Mouse (Mus musculus): ENCODE data around the gene Slc6a18. TPM values are rescaled to one million over a fixed set of nuclear protein-coding genes. Genes with fewer than 3 reads are reported as not detected.

The Slc6a18 gene
- polyA plus RNA-seq, 1 experiment: not detected

GRCm38 (mm10) chr13:73618406-73618805 is 59.4 kb downstream of the Slc6a18 start:
- Histone ChIP-seq H3K9me3 (no peaks in the 10 kb centered on the region), H3K4me1 (peaks cover 45% of the 10 kb centered on the region), H3K36me3 (replicated peaks; ENCODE audit: low read length) (peaks cover 95% of the 10 kb centered on the region), H3K4me3 (replicated peaks) (peak overlapping the region; percentile 55), H3K27me3 (replicated peaks) (no peaks in the 10 kb centered on the region)
- TF ChIP-seq GATA1 (IDR thresholded peaks at IDR 0.05; ENCODE audit: borderline replicate concordance, low read length) (no peak), FLI1 (IDR thresholded peaks at IDR 0.05; ENCODE audit: low read length) (no peak)

Other genes starting within 250 kb of the Slc6a18 start
- 1.8 and 3.8 TPM in 2 replicates for gene Lpcat1, start 210.8 kb downstream of the Slc6a18 start, polyA plus RNA-seq (2012; ENCODE audit: insufficient read depth, low replicate concordance)
- gene Slc6a3, start 141.3 kb downstream of the Slc6a18 start, polyA plus RNA-seq (2012; ENCODE audit: insufficient read depth, low replicate concordance): 0.48 and 0.96 TPM in 2 replicates
- gene Clptm1l, start 74.0 kb downstream of the Slc6a18 start, polyA plus RNA-seq (2012; ENCODE audit: insufficient read depth, low replicate concordance): 17.7 and 24.9 TPM in 2 replicates
- not detected in 2 replicates for gene Tert, start 51.1 kb downstream of the Slc6a18 start, polyA plus RNA-seq (2012; ENCODE audit: insufficient read depth, low replicate concordance)
- not detected in 2 replicates for gene Slc6a19, start 26.8 kb upstream of the Slc6a18 start, polyA plus RNA-seq (2012; ENCODE audit: insufficient read depth, low replicate concordance)
- 0.75 and 2.8 TPM in 2 replicates for gene Slc12a7, start 55.1 kb upstream of the Slc6a18 start, polyA plus RNA-seq (2012; ENCODE audit: insufficient read depth, low replicate concordance)
- gene Nkd2, start 169.6 kb upstream of the Slc6a18 start, polyA plus RNA-seq (2012; ENCODE audit: insufficient read depth, low replicate concordance): not detected in 2 replicates